Mouse (Mus musculus): ENCODE data around the gene Anapc2. TPM values are rescaled to one million over a fixed set of nuclear protein-coding genes. Genes with fewer than 3 reads are reported as not detected.
"Not testable (repeated sequence)": the region's sequence is repeated elsewhere in the genome, so short reads cannot be mapped to it uniquely, and the experiment has no call there.

The Anapc2 gene
- polyA plus RNA-seq, 1 experiment from 2014 or later = 110 TPM

GRCm38 (mm10) chr2:25246183-25247072 lies 25.9 kb upstream of the Anapc2 start, which contains the start of gene AL732309.1:
AL732309.1 (minus strand) TSS chr2:25246863.
- 93% methylated on average over 10 of the region's 10 CpGs for WGBS
- no peaks in the 10 kb centered on the region for H3K9me3 ChIP-seq (ENCODE audit: control insufficient read depth, low read length)
- H3K27ac ChIP-seq (ENCODE audit: low read depth, low read length) = no peak within 1 kb of the TSS
- no peak for ATAC-seq (ENCODE audit: low read depth)
- H3K4me3 ChIP-seq (ENCODE audit: low read depth, low read length) = no peak within 1 kb of the TSS
- no peak within 1 kb of the TSS for H3K9ac ChIP-seq (replicated peaks; ENCODE audit: low read depth, low read length)
- H3K4me1 ChIP-seq (ENCODE audit: control insufficient read depth, insufficient read depth, low read length) = peaks cover 3% of the 10 kb centered on the region; the same call in 1 of the 2 replicates
- H3K36me3 ChIP-seq (ENCODE audit: control insufficient read depth, insufficient read depth, low read length) = peaks cover 18% of the 10 kb centered on the region
- no peaks in the 10 kb centered on the region for H3K27me3 ChIP-seq (ENCODE audit: control insufficient read depth, insufficient read depth, low read length)
- H3K4me2 ChIP-seq (ENCODE audit: low read depth, low read length) = no peak within 1 kb of the TSS

- H3K36me3 ChIP-seq (ENCODE audit: control insufficient read depth, insufficient read depth, low read length) = peaks cover 11% of the 10 kb centered on the region; the same call in 1 of the 2 replicates
- H3K4me3 ChIP-seq (ENCODE audit: low read depth, low read length) = no peak overlapping the region
- no peak for ATAC-seq (ENCODE audit: low read depth)
- H3K9ac ChIP-seq (replicated peaks; ENCODE audit: low read depth, low read length) = no peak overlapping the region
- WGBS = 94% methylated on average over 1 of the region's 1 CpGs
- no peaks in the 10 kb centered on the region for H3K9me3 ChIP-seq (ENCODE audit: control insufficient read depth, low read length)
- no peak overlapping the region for H3K27ac ChIP-seq (ENCODE audit: low read depth, low read length)
- H3K4me2 ChIP-seq (ENCODE audit: low read depth, low read length) = no peak overlapping the region
- H3K27me3 ChIP-seq (ENCODE audit: control insufficient read depth, insufficient read depth, low read length) = no peaks in the 10 kb centered on the region; the same call in 1 of the 2 replicates
- H3K4me1 ChIP-seq (ENCODE audit: control insufficient read depth, insufficient read depth, low read length) = peaks cover 12% of the 10 kb centered on the region
These were observed 19.9 kb upstream of the Anapc2 start for GRCm38 (mm10) chr2:25252331-25252730.

- H3K9me3 ChIP-seq (ENCODE audit: control insufficient read depth, low read length) = no peaks in the 10 kb centered on the region
- H3K36me3 ChIP-seq (ENCODE audit: control insufficient read depth, insufficient read depth, low read length) = peaks cover under 1% of the 10 kb centered on the region; the same call in 1 of the 2 replicates
- peak within 1 kb of the TSS; percentile 99 for H3K4me2 ChIP-seq (ENCODE audit: low read depth, low read length)
- no peaks in the 10 kb centered on the region; the same call in 1 of the 2 replicates for H3K27me3 ChIP-seq (ENCODE audit: control insufficient read depth, insufficient read depth, low read length)
- peak; percentile 90 for ATAC-seq (ENCODE audit: low read depth)
- peak within 1 kb of the TSS; percentile 76 for H3K27ac ChIP-seq (ENCODE audit: low read depth, low read length)
- H3K4me1 ChIP-seq (ENCODE audit: control insufficient read depth, insufficient read depth, low read length) = peaks cover 12% of the 10 kb centered on the region
- WGBS = 0% methylated on average over 38 of the region's 39 CpGs
- H3K4me3 ChIP-seq (ENCODE audit: low read depth, low read length) = peak within 1 kb of the TSS; percentile 98
- H3K9ac ChIP-seq (replicated peaks; ENCODE audit: low read depth, low read length) = peak within 1 kb of the TSS; percentile 80
These were observed 16.9 kb upstream of the Anapc2 start, which contains the start of gene Tmem203 for GRCm38 (mm10) chr2:25255284-25255779. Tmem203 (plus strand) TSS chr2:25255439.

- peaks cover 12% of the 10 kb centered on the region for H3K4me1 ChIP-seq (ENCODE audit: control insufficient read depth, insufficient read depth, low read length)
- not testable (repeated sequence) for H3K36me3 ChIP-seq (ENCODE audit: control insufficient read depth, insufficient read depth, low read length); H3K9me3 ChIP-seq (ENCODE audit: control insufficient read depth, low read length); ATAC-seq (ENCODE audit: low read depth); H3K27me3 ChIP-seq (ENCODE audit: control insufficient read depth, insufficient read depth, low read length); H3K27ac ChIP-seq (ENCODE audit: low read depth, low read length)
- H3K4me3 ChIP-seq (ENCODE audit: low read depth, low read length) = peak overlapping the region; percentile 98
- H3K9ac ChIP-seq (replicated peaks; ENCODE audit: low read depth, low read length) = peak overlapping the region; percentile 80; the same call in 1 of the 2 replicates
- 53% methylated on average over 11 of the region's 12 CpGs for WGBS
- H3K4me2 ChIP-seq (ENCODE audit: low read depth, low read length) = peak overlapping the region; percentile 99
These were observed 15.7 kb upstream of the Anapc2 start for GRCm38 (mm10) chr2:25256443-25257109.

- H3K27me3 ChIP-seq (ENCODE audit: control insufficient read depth, insufficient read depth, low read length); ATAC-seq (ENCODE audit: low read depth); H3K36me3 ChIP-seq (ENCODE audit: control insufficient read depth, insufficient read depth, low read length); H3K9ac ChIP-seq (replicated peaks; ENCODE audit: low read depth, low read length); H3K9me3 ChIP-seq (ENCODE audit: control insufficient read depth, low read length); H3K4me2 ChIP-seq (ENCODE audit: low read depth, low read length); H3K4me3 ChIP-seq (ENCODE audit: low read depth, low read length); H3K27ac ChIP-seq (ENCODE audit: low read depth, low read length): not testable (repeated sequence)
- peaks cover 12% of the 10 kb centered on the region for H3K4me1 ChIP-seq (ENCODE audit: control insufficient read depth, insufficient read depth, low read length)
- WGBS = 92% methylated on average over 5 of the region's 5 CpGs
These were observed 15.0 kb upstream of the Anapc2 start for GRCm38 (mm10) chr2:25257250-25257649.

GRCm38 (mm10) chr2:25258887-25259286 lies 13.4 kb upstream of the Anapc2 start:
- Histone ChIP-seq H3K36me3 (ENCODE audit: control insufficient read depth, insufficient read depth, low read length) (no peaks in the 10 kb centered on the region), H3K4me3 (ENCODE audit: low read depth, low read length) (no peak overlapping the region), H3K9me3 (ENCODE audit: control insufficient read depth, low read length) (no peaks in the 10 kb centered on the region), H3K4me1 (ENCODE audit: control insufficient read depth, insufficient read depth, low read length) (peaks cover 20% of the 10 kb centered on the region), H3K27me3 (ENCODE audit: control insufficient read depth, insufficient read depth, low read length) (no peaks in the 10 kb centered on the region; the same call in 1 of the 2 replicates), H3K27ac (ENCODE audit: low read depth, low read length) (no peak overlapping the region), H3K4me2 (ENCODE audit: low read depth, low read length) (no peak overlapping the region), H3K9ac (replicated peaks; ENCODE audit: low read depth, low read length) (no peak overlapping the region)
- 56% methylated on average over 2 of the region's 2 CpGs for WGBS
- no peak for ATAC-seq (ENCODE audit: low read depth)

GRCm38 (mm10) chr2:25261870-25262269 lies 10.4 kb upstream of the Anapc2 start:
- H3K36me3 ChIP-seq (ENCODE audit: control insufficient read depth, insufficient read depth, low read length) = no peaks in the 10 kb centered on the region
- peak overlapping the region; percentile 71 for H3K4me3 ChIP-seq (ENCODE audit: low read depth, low read length)
- peaks cover 38% of the 10 kb centered on the region for H3K4me1 ChIP-seq (ENCODE audit: control insufficient read depth, insufficient read depth, low read length)
- H3K4me2 ChIP-seq (ENCODE audit: low read depth, low read length) = peak overlapping the region; percentile 99
- 48% methylated on average over 12 of the region's 12 CpGs for WGBS
- peak overlapping the region; percentile 68; the same call in 1 of the 2 replicates for H3K27ac ChIP-seq (ENCODE audit: low read depth, low read length)
- peak overlapping the region; percentile 68 for H3K9ac ChIP-seq (replicated peaks; ENCODE audit: low read depth, low read length)
- ATAC-seq (ENCODE audit: low read depth) = peak; percentile 2
- no peaks in the 10 kb centered on the region for H3K27me3 ChIP-seq (ENCODE audit: control insufficient read depth, insufficient read depth, low read length)
- H3K9me3 ChIP-seq (ENCODE audit: control insufficient read depth, low read length) = no peaks in the 10 kb centered on the region

GRCm38 (mm10) chr2:25262291-25262767 lies 9.9 kb upstream of the Anapc2 start, which contains the start of gene Tprn:
Tprn (plus strand) TSS chr2:25262618.
- H3K36me3 ChIP-seq (ENCODE audit: control insufficient read depth, insufficient read depth, low read length) = no peaks in the 10 kb centered on the region
- ATAC-seq (ENCODE audit: low read depth) = peak; percentile 98
- peaks cover 43% of the 10 kb centered on the region for H3K4me1 ChIP-seq (ENCODE audit: control insufficient read depth, insufficient read depth, low read length)
- under 1% methylated on average over 39 of the region's 39 CpGs for WGBS
- no peaks in the 10 kb centered on the region for H3K9me3 ChIP-seq (ENCODE audit: control insufficient read depth, low read length)
- H3K9ac ChIP-seq (replicated peaks; ENCODE audit: low read depth, low read length) = peak within 1 kb of the TSS; percentile 68
- H3K27me3 ChIP-seq (ENCODE audit: control insufficient read depth, insufficient read depth, low read length) = no peaks in the 10 kb centered on the region
- H3K27ac ChIP-seq (ENCODE audit: low read depth, low read length) = peak within 1 kb of the TSS; percentile 68
- peak within 1 kb of the TSS; percentile 99 for H3K4me2 ChIP-seq (ENCODE audit: low read depth, low read length)
- H3K4me3 ChIP-seq (ENCODE audit: low read depth, low read length) = peak within 1 kb of the TSS; percentile 71

Data from neural tube, embryonic 14.5 days (tissue).